Mouse (Mus musculus) urinary bladder, postnatal 25 days (tissue): ENCODE data around the gene Gm11096.

Experiments
- DNase-seq: peaks from one replicate; pipeline ENCODE4 v3.0.0; 2022; ENCODE audit warnings: low spot score

Gene Gm11096

GRCm38 (mm10) chr17:81441463-81441862, at the start of gene Gm11096:
Gm11096 (plus strand) TSS chr17:81441763.
- DNase-seq = no peak

GRCm38 (mm10) chr17:81393040-81393439, 48.5 kb upstream of the Gm11096 start:
- no peak for DNase-seq

- DNase-seq = no peak
These were observed 47.4 kb upstream of the Gm11096 start for GRCm38 (mm10) chr17:81394124-81394523.

- DNase-seq = no peak
These were observed 44.1 kb upstream of the Gm11096 start for GRCm38 (mm10) chr17:81397434-81397833.

DNA sequence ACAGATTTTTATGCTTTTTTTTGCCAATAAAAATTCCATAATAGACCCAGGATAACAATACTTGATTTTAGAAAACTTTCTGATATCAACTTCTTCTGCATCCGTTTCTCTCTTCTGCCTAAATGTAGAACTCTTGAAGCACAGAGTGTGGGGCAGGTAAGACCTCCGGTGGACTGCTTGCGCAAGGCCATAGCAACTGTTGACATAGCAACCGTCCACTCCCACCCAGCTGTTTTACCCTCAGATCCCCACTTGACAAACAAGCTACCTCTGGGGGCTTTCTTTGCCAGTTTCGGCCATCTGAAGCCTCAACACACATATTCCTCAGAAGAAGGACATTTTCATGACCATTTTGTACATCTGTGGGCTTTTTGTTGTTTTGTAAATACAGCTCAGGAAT, 41.2 kb upstream of the Gm11096 start:
- DNase-seq = no peak

DNA sequence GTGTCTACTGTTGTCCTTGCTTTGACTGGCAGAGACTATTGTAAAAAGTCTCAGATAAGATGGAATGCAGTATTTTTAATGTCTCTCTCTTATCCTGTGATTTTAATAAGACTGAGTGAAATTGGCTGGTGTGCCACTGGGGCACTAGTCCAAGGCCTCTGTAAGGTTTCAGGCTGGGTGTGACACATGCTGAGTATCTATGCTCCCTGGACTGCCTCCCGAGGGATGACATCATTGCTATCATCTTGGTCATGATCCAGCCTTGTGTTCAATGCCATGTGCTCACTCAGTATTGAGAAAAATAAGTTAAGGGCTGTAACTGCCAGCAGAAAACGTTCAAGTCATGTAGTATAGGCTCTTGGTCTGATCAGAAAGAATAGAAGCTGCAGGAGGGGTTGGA, 38.9 kb upstream of the Gm11096 start:
- DNase-seq = peak; percentile 48

GRCm38 (mm10) chr17:81403121-81403520, 38.4 kb upstream of the Gm11096 start:
- DNase-seq = peak; percentile 26

- DNase-seq = no peak
These were observed 37.3 kb upstream of the Gm11096 start for GRCm38 (mm10) chr17:81404225-81404624.

DNA sequence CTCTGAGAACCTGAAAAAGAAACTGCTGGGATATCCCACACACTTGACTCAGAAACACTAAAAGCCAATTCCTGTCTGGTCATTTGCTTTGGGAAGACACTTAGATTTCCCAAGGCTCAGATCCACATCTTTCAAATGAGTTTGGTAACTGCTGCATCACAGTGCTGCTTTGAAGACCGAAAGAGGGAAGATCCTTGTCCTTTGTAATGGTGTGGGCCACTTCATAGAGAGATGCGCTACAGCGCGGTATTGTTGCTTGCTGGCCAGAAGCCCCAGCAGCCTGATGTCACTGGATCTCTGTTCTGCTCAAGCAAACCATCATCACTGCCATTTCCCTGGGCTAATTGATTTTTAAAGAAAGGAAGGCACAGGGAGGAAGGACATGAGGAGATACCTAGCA, 28.8 kb upstream of the Gm11096 start:
- DNase-seq = no peak

DNA sequence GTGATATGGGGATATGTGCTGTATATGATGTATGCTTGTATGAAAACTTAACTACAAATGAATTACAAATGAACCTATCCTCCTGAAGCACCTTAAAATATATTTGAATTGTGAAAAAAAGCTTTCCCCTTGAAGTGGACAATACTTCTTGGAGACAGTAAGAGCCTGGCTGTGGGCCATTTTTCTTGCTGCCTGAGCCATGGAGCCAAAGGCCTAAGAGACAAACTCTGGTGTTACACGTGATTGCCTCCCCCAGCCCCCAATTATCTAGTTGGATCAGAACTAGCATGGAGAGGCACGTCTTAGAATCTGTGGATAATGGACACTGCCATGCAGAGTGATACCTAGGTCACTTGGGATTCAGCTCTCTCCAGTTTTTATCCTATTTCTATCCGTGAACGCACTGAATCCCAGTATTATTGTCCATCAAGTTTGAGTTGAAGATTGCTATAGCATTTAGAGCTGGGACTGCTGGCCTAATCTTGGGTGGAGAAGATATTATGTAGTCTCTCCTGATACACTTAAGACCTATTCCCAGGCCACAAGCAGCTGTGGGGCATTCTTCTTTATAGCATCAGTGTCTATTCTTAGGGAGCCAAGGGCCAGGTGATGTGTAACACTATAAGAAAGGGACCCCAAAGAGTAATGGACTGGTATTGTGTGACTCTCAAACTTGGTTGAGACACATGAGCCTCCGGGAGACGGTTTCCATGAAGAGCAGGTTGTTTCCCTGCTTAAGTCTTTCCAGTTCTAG, 25.0 kb upstream of the Gm11096 start:
- no peak for DNase-seq

DNA sequence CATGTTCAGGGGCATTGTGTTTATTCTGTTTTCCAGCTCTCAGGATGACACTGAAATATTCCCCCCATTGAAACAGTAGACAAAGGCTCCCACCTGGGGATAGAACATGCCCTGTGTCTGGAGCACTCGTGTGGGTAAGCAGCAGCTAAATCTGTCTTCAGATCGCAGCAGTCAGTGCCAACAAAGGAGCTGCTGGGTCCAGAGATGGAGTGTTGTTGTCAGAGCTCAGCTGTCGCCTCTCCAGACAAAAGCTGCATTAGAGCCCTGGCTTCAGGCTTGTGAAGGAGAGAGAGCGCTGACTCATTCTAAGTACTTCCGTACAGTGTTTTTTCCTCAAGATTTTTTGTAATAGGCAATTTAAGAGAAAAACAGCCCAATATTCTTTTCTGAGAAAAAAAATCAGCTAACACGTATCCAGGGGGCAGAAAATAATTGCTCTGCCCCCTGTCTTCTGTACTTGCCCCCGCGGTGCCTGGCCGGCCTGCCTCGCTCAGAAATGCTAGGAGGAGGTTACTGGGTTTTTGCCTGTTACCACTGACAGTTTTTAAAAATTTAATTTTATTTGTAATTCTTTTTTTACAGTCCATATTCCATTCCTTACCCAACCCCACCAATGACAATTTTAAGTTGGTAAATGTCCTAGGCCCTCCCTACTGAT, 21.6 kb upstream of the Gm11096 start:
- no peak for DNase-seq

GRCm38 (mm10) chr17:81424256-81424912, 17.2 kb upstream of the Gm11096 start:
- no peak for DNase-seq

DNA sequence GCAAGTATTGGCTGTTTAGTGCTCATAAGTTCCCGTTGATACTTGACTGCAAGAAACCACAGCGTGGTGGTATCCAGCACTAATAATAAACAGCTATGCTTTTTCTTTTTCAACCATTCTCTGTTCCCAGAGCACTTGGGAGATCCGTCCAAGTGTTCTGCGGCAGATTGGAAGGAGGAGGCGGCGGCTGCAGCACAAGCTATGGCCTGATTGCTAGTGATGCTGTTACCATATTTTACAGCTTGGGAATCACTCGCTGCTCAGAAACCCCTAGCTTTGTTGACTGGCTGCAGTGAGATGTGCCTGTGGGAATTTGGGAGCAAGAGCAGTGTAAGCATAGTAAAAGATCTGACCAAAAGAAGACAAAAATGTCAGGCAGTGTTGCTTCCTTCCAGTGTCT, 14.3 kb upstream of the Gm11096 start:
- no peak for DNase-seq

GRCm38 (mm10) chr17:81432733-81433132, 8.8 kb upstream of the Gm11096 start:
- DNase-seq = no peak

GRCm38 (mm10) chr17:81433148-81433547, 8.4 kb upstream of the Gm11096 start:
- DNase-seq = no peak

- DNase-seq = no peak
These were observed 13.7 kb downstream of the Gm11096 start for GRCm38 (mm10) chr17:81455269-81455668.

DNA sequence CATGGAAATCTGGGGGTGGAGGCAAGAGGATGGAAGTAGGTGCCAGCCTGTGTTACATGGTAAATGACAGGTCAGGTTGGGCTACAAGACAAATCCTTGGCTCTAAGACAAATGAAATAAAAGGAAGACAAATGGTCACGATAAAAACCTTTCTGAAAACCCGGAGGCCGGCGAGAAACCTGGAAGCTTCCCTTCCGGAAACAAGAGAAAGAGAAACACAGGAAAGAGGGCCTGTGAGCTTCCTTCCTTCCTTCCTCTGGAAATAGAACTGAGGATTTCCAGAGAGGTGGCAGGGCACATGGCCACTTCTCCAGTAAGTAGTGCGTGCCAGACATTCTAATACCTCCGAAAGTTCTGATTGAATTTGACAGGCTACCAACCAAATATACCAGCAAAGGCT, 14.4 kb downstream of the Gm11096 start:
- DNase-seq = no peak

DNA sequence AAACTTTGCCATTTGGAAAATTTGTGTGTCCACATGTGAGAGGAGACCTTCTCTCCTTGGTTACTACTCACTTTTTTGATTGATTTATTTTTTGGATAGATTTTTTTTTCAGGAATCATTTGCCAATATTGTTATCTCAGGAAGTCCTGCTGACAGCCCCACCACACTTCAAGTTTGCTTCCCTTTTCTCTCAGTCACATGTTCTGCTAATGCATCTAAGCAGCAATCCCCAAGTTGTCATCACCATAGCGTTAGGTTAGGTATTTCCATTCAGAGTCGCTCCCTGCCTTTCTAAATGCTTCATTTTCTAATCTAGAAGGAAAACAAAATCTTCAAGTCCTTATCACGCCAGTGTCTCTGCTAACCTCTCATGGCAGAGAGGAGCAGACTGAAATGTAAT, 17.8 kb downstream of the Gm11096 start:
- DNase-seq = no peak

- no peak for DNase-seq
These were observed 27.4 kb downstream of the Gm11096 start for GRCm38 (mm10) chr17:81468941-81469340.

GRCm38 (mm10) chr17:81473363-81473762, 31.8 kb downstream of the Gm11096 start:
- no peak for DNase-seq

- DNase-seq = no peak
These were observed 35.9 kb downstream of the Gm11096 start for GRCm38 (mm10) chr17:81477420-81477819.

DNA sequence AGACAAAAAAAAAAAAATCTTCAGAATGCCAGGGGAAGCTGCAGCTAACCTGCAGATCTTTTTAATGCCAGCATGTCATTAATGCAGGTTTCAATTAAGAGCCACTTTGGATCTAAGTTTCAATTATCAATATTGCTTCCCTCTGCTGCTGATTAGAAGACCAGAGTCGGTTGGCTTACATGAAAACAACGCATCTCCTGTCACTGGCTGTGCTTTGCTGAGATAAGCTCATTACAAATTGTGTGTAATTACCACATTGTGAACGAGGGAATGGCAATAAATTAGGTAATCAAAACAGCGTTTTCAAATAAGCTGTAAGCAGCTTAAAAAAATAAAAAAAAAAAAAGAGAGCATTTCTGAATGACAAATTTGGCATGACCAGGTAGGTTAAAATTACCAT, 38.2 kb downstream of the Gm11096 start:
- DNase-seq = no peak
